Mouse (Mus musculus) bone marrow macrophage, adult 2 months (primary cell): Measurements from ENCODE around the gene Dap3.

ENCODE experiments used
- CTCF ChIP-seq: IDR thresholded peaks from 2 replicates; pipeline ENCODE4 v1.5.1; 2012; ENCODE audit warnings: low read depth, mild to moderate bottlenecking, low read length, moderate library complexity
- POLR2A ChIP-seq: IDR thresholded peaks from 2 replicates; pipeline ENCODE4 v1.6.1; 2012; ENCODE audit warnings: mild to moderate bottlenecking, low read depth, low read length, borderline replicate concordance

GRCm38 (mm10) chr3:88983921-88984381 is 33.0 kb upstream of the Dap3 start:
- TF ChIP-seq CTCF, result no peak
- TF ChIP-seq POLR2A, result no peak
